Mouse (Mus musculus) erythroblast, embryonic 14.5 days (primary cell): ENCODE measurements at regions not wholly inside any gene's neighbourhood (a gene's known extent, or its start where the extent isn't known, plus 50 kb on each side); places are given as distances from the start of the nearest gene placed in this dataset.

Experiments used
- H3K27me3 ChIP-seq: 2 replicates; pipeline ENCODE4 v1.6.1; 2012; ENCODE audit warnings: inconsistent platforms; ENCODE audit not compliant: control insufficient read depth
- H3K36me3 ChIP-seq: 2 replicates; pipeline ENCODE4 v1.6.1; 2012; ENCODE audit warnings: mild to moderate bottlenecking, inconsistent platforms; ENCODE audit not compliant: control insufficient read depth
- H3K4me1 ChIP-seq: 2 replicates; pipeline ENCODE4 v1.6.1; 2012; ENCODE audit warnings: inconsistent platforms; ENCODE audit not compliant: control insufficient read depth
- H3K4me3 ChIP-seq: replicated peaks from 2 replicates; pipeline ENCODE3; 2012; ENCODE audit warnings: moderate library complexity, mild to moderate bottlenecking, inconsistent platforms
- H3K9me3 ChIP-seq: 2 replicates; pipeline ENCODE4 v1.6.1; 2012; ENCODE audit warnings: low read length, inconsistent platforms, mixed read lengths; ENCODE audit not compliant: control insufficient read depth
- GATA1 ChIP-seq: IDR thresholded peaks from 2 replicates; pipeline ENCODE4 v1.6.1; 2012; ENCODE audit warnings: low read length, inconsistent platforms, mixed read lengths
- TAL1 ChIP-seq: IDR thresholded peaks from 3 replicates; pipeline ENCODE4 v1.6.1; 2012; ENCODE audit warnings: low read length, inconsistent platforms, mixed read lengths

DNA sequence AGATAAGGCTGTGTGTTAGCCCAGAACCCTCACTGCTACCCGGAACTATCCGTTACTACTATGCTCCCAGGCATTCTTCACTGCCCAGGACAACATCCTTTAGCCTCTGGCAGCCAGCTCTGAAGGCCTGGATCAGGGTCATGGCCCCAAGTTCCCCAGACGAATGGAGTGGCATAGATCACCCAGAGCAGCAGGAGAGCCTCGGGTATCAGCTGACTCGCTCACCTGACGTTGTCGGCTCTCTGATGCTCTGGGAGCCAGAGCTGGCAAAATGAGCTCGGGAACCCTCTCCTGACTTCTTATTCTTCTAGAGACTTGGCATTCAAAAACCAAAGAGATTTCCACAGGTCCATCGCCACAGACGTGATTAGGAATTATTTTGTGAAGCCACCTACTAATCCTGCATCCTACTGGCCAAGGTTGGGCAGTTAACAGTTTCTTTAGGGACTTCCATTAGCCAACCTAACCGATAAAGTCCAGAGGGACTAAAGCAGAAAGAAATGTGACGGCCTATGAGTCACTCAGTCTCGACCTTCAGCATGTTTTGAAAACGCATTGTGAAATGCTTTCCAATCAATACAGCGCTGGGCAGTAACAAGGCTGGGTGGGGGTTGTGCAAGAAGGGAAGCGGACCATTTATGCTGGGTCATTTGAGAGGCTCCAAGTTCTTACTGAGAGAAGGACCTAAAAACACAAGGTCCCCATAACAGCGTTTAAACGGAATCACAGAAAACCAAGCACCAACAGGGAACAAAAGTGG lies 193.7 kb upstream of the Lpp start:
- Histone ChIP-seq H3K4me1 (no peaks in the 10 kb centered on the region), H3K27me3 (no peaks in the 10 kb centered on the region), H3K9me3 (no peaks in the 10 kb centered on the region), H3K36me3 (no peaks in the 10 kb centered on the region), H3K4me3 (no peak overlapping the region)
- TF ChIP-seq GATA1 (no peak), TAL1 (no peak)

DNA sequence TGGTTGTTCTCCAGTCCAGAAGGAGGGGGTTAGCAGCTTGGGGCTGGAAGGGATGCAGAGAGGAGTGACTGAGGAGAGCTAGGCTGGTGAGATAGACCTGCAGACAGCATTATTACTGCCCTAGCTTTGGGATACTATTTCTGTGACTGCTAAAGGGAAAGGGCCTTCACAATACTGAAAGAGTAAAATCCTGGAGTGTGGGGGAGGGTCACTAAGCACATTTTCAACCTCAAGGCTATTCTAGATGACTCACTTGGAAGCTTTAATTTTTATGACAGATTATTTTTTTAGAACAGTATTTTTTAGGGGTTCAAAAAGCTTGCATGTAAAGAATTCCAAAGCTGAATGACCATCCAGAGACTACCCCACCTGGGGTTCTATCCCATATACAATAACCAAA lies 195.0 kb upstream of the Lpp start:
- no peak for TF ChIP-seq GATA1
- no peak for TF ChIP-seq TAL1
- Histone ChIP-seq H3K4me3 (no peak overlapping the region), H3K27me3 (no peaks in the 10 kb centered on the region), H3K4me1 (no peaks in the 10 kb centered on the region), H3K36me3 (no peaks in the 10 kb centered on the region), H3K9me3 (no peaks in the 10 kb centered on the region)

DNA sequence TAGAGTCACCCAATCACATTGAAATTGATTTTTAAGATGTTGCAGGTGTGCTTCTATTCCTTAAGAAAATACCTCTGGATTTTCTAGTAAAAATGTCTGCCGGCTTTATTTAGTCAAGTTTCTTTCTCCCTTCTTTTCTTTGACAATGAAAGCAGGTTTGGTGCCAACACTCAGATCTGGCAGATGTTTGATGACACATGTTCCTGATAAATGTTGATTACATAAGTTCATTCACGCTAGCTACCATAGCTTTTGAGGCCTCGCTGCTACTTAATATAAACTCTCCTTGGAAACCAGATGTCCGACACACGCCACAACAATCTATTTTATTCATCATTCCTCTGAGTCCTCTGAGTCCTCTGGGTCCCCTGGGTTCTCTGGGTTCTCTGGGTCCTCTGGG lies 195.7 kb upstream of the Lpp start:
- no peak for TF ChIP-seq TAL1
- TF ChIP-seq GATA1, result no peak
- H3K9me3 ChIP-seq, result no peaks in the 10 kb centered on the region
- H3K27me3 ChIP-seq, result no peaks in the 10 kb centered on the region
- no peaks in the 10 kb centered on the region for H3K36me3 ChIP-seq
- H3K4me3 ChIP-seq, result no peak overlapping the region
- H3K4me1 ChIP-seq, result no peaks in the 10 kb centered on the region

- Histone ChIP-seq H3K9me3 (no peaks in the 10 kb centered on the region), H3K27me3 (no peaks in the 10 kb centered on the region), H3K4me3 (no peak overlapping the region), H3K4me1 (no peaks in the 10 kb centered on the region), H3K36me3 (no peaks in the 10 kb centered on the region)
- no peak for TF ChIP-seq GATA1
- TF ChIP-seq TAL1, result no peak
Measured at GRCm38 (mm10) chr16:24193945-24194344, 199.4 kb upstream of the Lpp start.

- Histone ChIP-seq H3K36me3 (no peaks in the 10 kb centered on the region), H3K27me3 (no peaks in the 10 kb centered on the region), H3K9me3 (no peaks in the 10 kb centered on the region), H3K4me1 (no peaks in the 10 kb centered on the region), H3K4me3 (no peak overlapping the region)
- no peak for TF ChIP-seq GATA1
- TF ChIP-seq TAL1, result no peak
Measured at GRCm38 (mm10) chr16:24193251-24193873, 199.9 kb upstream of the Lpp start.

GRCm38 (mm10) chr16:24192013-24192412 lies 201.3 kb upstream of the Lpp start:
- TF ChIP-seq TAL1, result no peak
- TF ChIP-seq GATA1, result no peak
- H3K4me1 ChIP-seq, result no peaks in the 10 kb centered on the region
- H3K27me3 ChIP-seq, result no peaks in the 10 kb centered on the region
- no peak overlapping the region for H3K4me3 ChIP-seq
- H3K9me3 ChIP-seq, result no peaks in the 10 kb centered on the region
- H3K36me3 ChIP-seq, result no peaks in the 10 kb centered on the region

- Histone ChIP-seq H3K36me3 (no peaks in the 10 kb centered on the region), H3K4me3 (no peak overlapping the region), H3K4me1 (no peaks in the 10 kb centered on the region), H3K27me3 (no peaks in the 10 kb centered on the region), H3K9me3 (no peaks in the 10 kb centered on the region)
- TF ChIP-seq GATA1, result no peak
- no peak for TF ChIP-seq TAL1
Measured at GRCm38 (mm10) chr16:24187131-24187530, 198.5 kb upstream of the Bcl6 start.

DNA sequence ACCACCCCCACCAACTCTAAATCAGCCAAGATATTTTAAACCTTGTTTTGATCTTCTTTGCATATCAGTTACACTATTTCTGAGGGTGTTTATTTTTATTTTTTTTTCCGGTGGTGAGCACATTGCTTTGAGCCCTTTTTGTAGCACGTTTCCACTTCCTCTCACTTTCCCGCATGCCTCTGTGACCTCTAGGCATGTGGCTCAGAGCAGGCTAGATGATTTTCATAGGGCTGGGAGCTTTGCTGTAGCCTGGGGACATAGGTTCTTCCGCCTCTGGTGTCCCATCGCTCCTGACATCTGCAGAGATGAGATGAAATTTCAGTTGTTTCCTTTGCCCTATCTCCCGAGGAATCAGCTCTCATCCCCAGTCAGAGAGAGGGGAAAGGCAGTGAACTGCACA lies 197.3 kb upstream of the Bcl6 start:
- H3K36me3 ChIP-seq, result no peaks in the 10 kb centered on the region
- H3K4me1 ChIP-seq, result no peaks in the 10 kb centered on the region
- no peak overlapping the region for H3K4me3 ChIP-seq
- no peaks in the 10 kb centered on the region for H3K9me3 ChIP-seq
- no peaks in the 10 kb centered on the region for H3K27me3 ChIP-seq
- TF ChIP-seq TAL1 (no peak), GATA1 (no peak)

DNA sequence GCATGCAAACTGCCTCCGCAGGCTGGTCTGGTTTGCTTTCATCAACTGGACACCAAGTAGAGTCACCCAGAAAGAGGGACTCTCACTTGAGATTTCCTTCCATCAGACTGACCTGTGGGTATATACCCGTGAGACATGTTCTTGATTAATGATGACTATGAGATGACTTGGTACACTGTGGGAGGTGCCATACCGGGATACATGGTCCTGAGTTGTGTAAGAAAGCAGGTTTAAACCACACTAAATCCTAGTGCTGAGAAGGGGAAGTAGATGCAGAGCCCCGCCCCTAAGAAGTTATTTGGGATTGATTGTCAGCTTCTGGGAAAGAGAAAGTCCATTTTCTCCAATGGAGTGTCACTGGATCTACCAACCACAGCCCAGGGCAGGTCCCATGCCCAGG lies 196.2 kb upstream of the Bcl6 start:
- TF ChIP-seq TAL1 (no peak), GATA1 (no peak)
- no peaks in the 10 kb centered on the region for H3K36me3 ChIP-seq
- no peaks in the 10 kb centered on the region for H3K27me3 ChIP-seq
- no peaks in the 10 kb centered on the region for H3K9me3 ChIP-seq
- H3K4me3 ChIP-seq, result no peak overlapping the region
- no peaks in the 10 kb centered on the region for H3K4me1 ChIP-seq
